Mouse (Mus musculus) liver, adult 2 months (tissue): ENCODE measurements around the gene Tmem132d.

Source experiments
- CTCF ChIP-seq: fragments of 200-500 bp; IDR thresholded peaks from 2 replicates; pipeline ENCODE4 v1.5.1; 2011; ENCODE audit warnings: low read depth, low read length, control low read depth
- POLR2A ChIP-seq: fragments of 200-500 bp; IDR thresholded peaks from 2 replicates; pipeline ENCODE4 v1.6.1; 2011; ENCODE audit warnings: low read length, control low read depth; ENCODE audit not compliant: insufficient read depth; ENCODE audit errors: extremely low read depth

- TF ChIP-seq CTCF (no peak), POLR2A (no peak)
Observed at GRCm38 (mm10) chr5:127751262-127751975, 681.5 kb downstream of the Tmem132d start.
